Mouse (Mus musculus): ENCODE measurements at regions not wholly inside any gene's neighbourhood (a gene's known extent, or its start where the extent isn't known, plus 50 kb on each side); places are given as distances from the start of the nearest gene placed in this dataset.

GRCm38 (mm10) chr2:50687672-50688151 is 391.1 kb upstream of the Mmadhc start:
- no peak for DNase-seq

GRCm38 (mm10) chr2:50687222-50687621 is 390.6 kb upstream of the Mmadhc start:
- DNase-seq: peak; percentile 61 to 79

GRCm38 (mm10) chr2:50677456-50677855 is 380.9 kb upstream of the Mmadhc start:
- DNase-seq: peak in 1 of 2 experiments; percentile 30

GRCm38 (mm10) chr2:50675736-50676550 is 379.3 kb upstream of the Mmadhc start:
- no peak for DNase-seq

GRCm38 (mm10) chr2:50674856-50675175 is 378.2 kb upstream of the Mmadhc start:
- DNase-seq: no peak

GRCm38 (mm10) chr2:50674151-50674855 is 377.7 kb upstream of the Mmadhc start:
- DNase-seq: peak in 1 of 2 experiments; percentile 30

- DNase-seq: no peak
These were observed 372.7 kb upstream of the Mmadhc start for GRCm38 (mm10) chr2:50669297-50669696.

GRCm38 (mm10) chr2:50668789-50669188 is 372.2 kb upstream of the Mmadhc start:
- DNase-seq: no peak

GRCm38 (mm10) chr2:50667180-50667579 is 370.6 kb upstream of the Mmadhc start:
- no peak for DNase-seq

- DNase-seq: no peak
These were observed 365.9 kb upstream of the Mmadhc start for GRCm38 (mm10) chr2:50662504-50662903.

GRCm38 (mm10) chr2:50660000-50660399 is 363.4 kb upstream of the Mmadhc start:
- no peak for DNase-seq

GRCm38 (mm10) chr2:50657826-50658225 is 361.2 kb upstream of the Mmadhc start:
- DNase-seq: peak in 1 of 2 experiments; percentile 5

GRCm38 (mm10) chr2:50656351-50656750 is 359.8 kb upstream of the Mmadhc start:
- DNase-seq: no peak

GRCm38 (mm10) chr2:50654953-50655324 is 358.3 kb upstream of the Mmadhc start:
- peak; percentile 19 to 34 for DNase-seq

GRCm38 (mm10) chr2:50654221-50654952 is 357.8 kb upstream of the Mmadhc start:
- no peak for DNase-seq

GRCm38 (mm10) chr2:50653121-50653615 is 356.6 kb upstream of the Mmadhc start:
- no peak for DNase-seq

GRCm38 (mm10) chr2:50649656-50650055 is 353.1 kb upstream of the Mmadhc start:
- DNase-seq: no peak

- DNase-seq: no peak
These were observed 346.6 kb upstream of the Mmadhc start for GRCm38 (mm10) chr2:50643219-50643618.

- no peak for DNase-seq
These were observed 345.6 kb upstream of the Mmadhc start for GRCm38 (mm10) chr2:50642198-50642597.

- no peak for DNase-seq
These were observed 339.3 kb upstream of the Mmadhc start for GRCm38 (mm10) chr2:50635896-50636295.

- no peak for DNase-seq
These were observed 335.2 kb upstream of the Mmadhc start for GRCm38 (mm10) chr2:50631786-50632185.

GRCm38 (mm10) chr2:50627501-50627900 is 330.9 kb upstream of the Mmadhc start:
- DNase-seq: peak; percentile 18 to 24

- DNase-seq: peak in 1 of 2 experiments; percentile 9
These were observed 328.7 kb upstream of the Mmadhc start for GRCm38 (mm10) chr2:50625233-50625749.

All from kidney, postnatal 36 days (tissue).